Mouse (Mus musculus) erythroblast, embryonic 14.5 days (primary cell): ENCODE measurements around the gene St3gal3.

Source experiments
- GATA1 ChIP-seq: IDR thresholded peaks from 2 replicates; pipeline ENCODE4 v1.6.1; 2012; ENCODE audit warnings: low read length, inconsistent platforms, mixed read lengths
- TAL1 ChIP-seq: IDR thresholded peaks from 3 replicates; pipeline ENCODE4 v1.6.1; 2012; ENCODE audit warnings: low read length, inconsistent platforms, mixed read lengths

GRCm38 (mm10) chr4:118157666-118158065 is 23.0 kb upstream of the St3gal3 start:
- TF ChIP-seq TAL1 (no peak), GATA1 (no peak)
